Mouse (Mus musculus) limb, embryonic 14.5 days (tissue): Measurements from ENCODE around the gene Srebf2. TPM values are rescaled to one million over a fixed set of nuclear protein-coding genes. Genes with fewer than 3 reads are reported as not detected.

ENCODE experiments used
- ATAC-seq: fragments of 200-750 bp; cut with Nextera tagmentation; 2 replicates; pipeline ENCODE4 v1.8.0; 2017; ENCODE audit warnings: low read depth, moderate number of reproducible peaks, moderate TSS enrichment; ENCODE audit not compliant: low FRiP score
- DNase-seq: peaks from one replicate; pipeline ENCODE4 v3.0.0-alpha.2; 2015; ENCODE audit warnings: low spot score
- H3K27ac ChIP-seq: fragments of 300-500 bp; sonication (generic); replicated peaks from 2 replicates; pipeline ENCODE4 v1.5.1; 2014; ENCODE audit warnings: low read depth, mild to moderate bottlenecking, low read length, moderate library complexity, mixed read lengths
- H3K27me3 ChIP-seq: fragments of 300-500 bp; sonication (generic); 2 replicates; pipeline ENCODE4 v1.6.1; 2014; ENCODE audit warnings: low read length, mixed read lengths; ENCODE audit not compliant: control insufficient read depth, insufficient read depth
- H3K36me3 ChIP-seq: fragments of 300-500 bp; sonication (generic); 2 replicates; pipeline ENCODE4 v1.6.1; 2014; ENCODE audit warnings: mild to moderate bottlenecking, low read length, moderate library complexity, mixed read lengths; ENCODE audit not compliant: control insufficient read depth, insufficient read depth
- H3K4me1 ChIP-seq: fragments of 300-500 bp; sonication (generic); 2 replicates; pipeline ENCODE4 v1.6.1; 2014; ENCODE audit warnings: antibody characterized with exemption, low read length, mixed read lengths; ENCODE audit not compliant: control insufficient read depth, insufficient read depth
- H3K4me2 ChIP-seq: fragments of 300-500 bp; sonication (generic); replicated peaks from 2 replicates; pipeline ENCODE4 v1.6.1; 2014; ENCODE audit warnings: low read depth, mild to moderate bottlenecking, low read length, moderate library complexity; ENCODE audit not compliant: severe bottlenecking
- H3K4me3 ChIP-seq: fragments of 300-500 bp; sonication (generic); replicated peaks from 2 replicates; pipeline ENCODE4 v1.5.1; 2014; ENCODE audit warnings: low read length
- H3K9ac ChIP-seq: fragments of 300-500 bp; sonication (generic); 2 replicates; pipeline ENCODE4 v1.6.1; 2014; ENCODE audit warnings: mild to moderate bottlenecking, low read depth, low read length, moderate library complexity; ENCODE audit not compliant: severe bottlenecking
- H3K9me3 ChIP-seq: fragments of 300-500 bp; sonication (generic); 2 replicates; pipeline ENCODE4 v1.6.1; 2016; ENCODE audit warnings: low read length; ENCODE audit not compliant: control insufficient read depth
- POLR2A ChIP-seq: fragments of 200-500 bp; IDR thresholded peaks from 2 replicates; pipeline ENCODE4 v1.8.0; 2012; ENCODE audit warnings: inconsistent platforms, mild to moderate bottlenecking, moderate library complexity, borderline replicate concordance; ENCODE audit not compliant: insufficient read depth, insufficient read length; ENCODE audit errors: extremely low read depth
- WGBS: fragments of 180-500 bp; shearing (Covaris S2); extraction: QIAGEN DNeasy Blood & Tissue Kit; methylation state at CpG from one replicate; pipeline ENCODE4 v1.1.7; 2014; 5-methylcytosine and 5-hydroxymethylcytosine counted together
- polyA plus RNA-seq, 2 experiments: library from polyadenylated mRNA; depleted of rRNA in 1 of 2; stranded (reverse) in 1 of 2; unstranded in 1 of 2; fragments of >200 nt; fragmentation: Nextera tagmentation in 1 of 2; extraction: Ambion mirVana in 1 of 2; gene quantifications; 2 replicates each; pipeline versions ENCODE4 v1.2.1 to v1.2.3; 2012 to 2014

Gene Srebf2
- polyA plus RNA-seq, 2 experiments: 122 to 131 TPM

DNA sequence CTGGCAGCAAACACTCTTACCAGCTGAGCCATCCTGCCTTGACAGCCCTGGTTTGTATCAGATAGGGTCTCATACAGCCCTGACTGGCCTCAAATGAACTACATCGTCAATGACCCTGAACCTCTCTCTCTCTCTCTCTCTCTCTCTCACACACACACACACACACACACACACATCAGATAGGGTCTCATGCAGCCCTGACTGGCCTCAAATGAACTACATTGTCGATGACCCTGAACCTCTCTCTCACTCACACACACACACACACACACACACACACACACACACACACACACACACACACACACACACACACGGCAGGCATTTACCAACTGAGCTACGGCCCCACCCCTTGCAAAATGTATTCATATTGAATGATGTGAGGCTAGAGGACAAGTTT is 84.1 kb downstream of the Srebf2 start:
- H3K9me3 ChIP-seq: no peaks in the 10 kb centered on the region
- H3K9ac ChIP-seq: no peak overlapping the region
- TF ChIP-seq POLR2A: no peak
- no peak overlapping the region for H3K27ac ChIP-seq
- H3K4me2 ChIP-seq: no peak overlapping the region
- 74% methylated on average over 4 of the region's 4 CpGs for WGBS
- H3K36me3 ChIP-seq: no peaks in the 10 kb centered on the region
- DNase-seq (no peak), ATAC-seq (no peak)
- H3K4me1 ChIP-seq: no peaks in the 10 kb centered on the region
- H3K27me3 ChIP-seq: no peaks in the 10 kb centered on the region
- H3K4me3 ChIP-seq: no peak overlapping the region

DNA sequence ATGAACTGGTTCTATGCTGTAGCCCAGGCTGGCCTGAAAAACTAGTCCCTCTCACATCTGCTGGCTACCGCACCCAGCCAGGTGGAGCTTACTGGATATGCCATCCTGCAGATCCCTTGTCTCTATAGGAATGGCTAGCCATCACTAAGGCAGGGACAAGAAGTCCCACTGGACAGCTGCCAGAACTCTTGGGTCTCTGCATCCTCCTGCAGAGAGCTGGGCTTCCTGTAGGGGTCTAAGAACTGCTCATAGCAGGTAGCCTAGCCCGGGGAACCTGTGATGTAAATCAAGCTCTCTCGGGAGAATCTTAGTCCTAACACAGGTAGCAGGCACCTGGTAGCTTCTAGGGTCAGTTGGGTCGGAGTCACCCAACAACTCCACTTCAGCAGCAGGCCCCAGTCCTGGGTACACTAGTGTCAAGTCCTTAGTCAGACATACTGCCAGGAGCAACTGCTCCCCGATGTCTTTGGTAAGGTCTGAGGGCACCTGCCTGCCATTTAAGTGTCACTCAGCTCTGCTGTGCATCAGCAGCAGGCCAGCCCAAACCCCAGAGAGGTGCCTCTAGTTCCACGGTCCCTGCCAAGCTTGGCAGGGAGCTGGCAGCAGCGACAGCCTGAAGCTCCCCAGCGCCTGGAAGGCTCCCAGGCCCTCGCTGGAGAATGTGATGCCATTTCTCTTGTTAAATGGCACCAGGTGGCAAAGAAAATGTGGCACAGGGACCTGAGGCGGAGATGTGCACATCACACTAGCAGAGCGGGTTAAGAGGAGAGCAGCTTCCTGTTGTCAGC is 84.8 kb downstream of the Srebf2 start:
- no peak for TF ChIP-seq POLR2A
- Histone ChIP-seq H3K27me3 (no peaks in the 10 kb centered on the region), H3K36me3 (no peaks in the 10 kb centered on the region), H3K4me2 (no peak overlapping the region), H3K9ac (no peak overlapping the region), H3K9me3 (no peaks in the 10 kb centered on the region), H3K4me1 (no peaks in the 10 kb centered on the region), H3K4me3 (no peak overlapping the region), H3K27ac (no peak overlapping the region)
- 61% methylated on average over 11 of the region's 11 CpGs for WGBS
- DNase-seq (peak; percentile 47), ATAC-seq (no peak)

DNA sequence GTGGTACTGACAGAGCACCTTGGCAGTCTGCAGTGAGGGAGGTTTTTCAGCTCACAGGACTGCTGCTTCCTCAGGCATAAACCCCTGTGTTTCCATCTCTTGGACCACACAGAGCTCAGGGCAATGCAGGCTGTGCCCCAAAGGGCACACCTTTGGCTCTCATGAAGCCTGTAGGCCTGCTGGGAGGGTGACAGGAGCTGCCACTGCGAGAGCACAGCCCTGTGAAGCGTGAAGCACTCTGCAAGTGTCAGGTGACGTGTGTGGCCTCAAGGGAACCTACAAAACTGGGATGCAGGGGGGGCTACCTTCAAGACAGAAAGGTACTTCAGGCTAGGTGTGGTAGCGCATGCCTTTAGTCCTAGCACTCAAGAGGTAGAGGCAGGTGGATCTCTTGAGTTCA is 85.7 kb downstream of the Srebf2 start:
- Histone ChIP-seq H3K36me3 (0 out of 2 replicates have a peak, but pooled peaks cover under 1% of the 10 kb centered on the region), H3K4me3 (no peak overlapping the region), H3K4me2 (no peak overlapping the region), H3K27ac (0 out of 2 replicates have a peak overlapping the region, but pooled peaks have one; percentile 16), H3K9ac (no peak overlapping the region), H3K27me3 (no peaks in the 10 kb centered on the region), H3K9me3 (no peaks in the 10 kb centered on the region), H3K4me1 (no peaks in the 10 kb centered on the region)
- ATAC-seq: no peak
- DNase-seq: no peak
- 73% methylated on average over 4 of the region's 4 CpGs for WGBS
- TF ChIP-seq POLR2A: no peak

DNA sequence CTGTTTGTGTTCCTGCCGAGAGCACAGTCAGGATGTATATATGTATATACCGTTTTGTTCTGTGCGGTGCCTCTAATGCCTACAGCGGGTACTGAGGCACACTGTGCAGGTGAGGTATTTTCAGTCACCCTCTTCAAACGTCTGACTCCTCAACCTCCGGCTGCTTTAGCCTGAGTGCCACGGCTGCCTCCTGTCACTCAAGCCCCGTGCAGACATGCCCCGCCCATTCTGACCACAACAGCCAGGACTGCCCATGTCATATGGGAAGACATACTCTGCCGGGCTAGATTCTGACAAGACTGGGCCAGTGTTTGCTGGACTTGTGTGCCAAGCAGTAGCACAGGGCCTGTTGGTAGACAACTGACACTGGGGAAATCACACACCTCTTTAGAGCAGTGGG is 88.7 kb downstream of the Srebf2 start:
- Histone ChIP-seq H3K9ac (no peak overlapping the region), H3K4me1 (no peaks in the 10 kb centered on the region), H3K27me3 (no peaks in the 10 kb centered on the region), H3K4me2 (no peak overlapping the region), H3K27ac (no peak overlapping the region), H3K4me3 (no peak overlapping the region), H3K9me3 (no peaks in the 10 kb centered on the region), H3K36me3 (peaks cover 18% of the 10 kb centered on the region)
- DNase-seq: no peak
- WGBS: 77% methylated on average over 10 of the region's 10 CpGs
- no peak for TF ChIP-seq POLR2A
- ATAC-seq: no peak

DNA sequence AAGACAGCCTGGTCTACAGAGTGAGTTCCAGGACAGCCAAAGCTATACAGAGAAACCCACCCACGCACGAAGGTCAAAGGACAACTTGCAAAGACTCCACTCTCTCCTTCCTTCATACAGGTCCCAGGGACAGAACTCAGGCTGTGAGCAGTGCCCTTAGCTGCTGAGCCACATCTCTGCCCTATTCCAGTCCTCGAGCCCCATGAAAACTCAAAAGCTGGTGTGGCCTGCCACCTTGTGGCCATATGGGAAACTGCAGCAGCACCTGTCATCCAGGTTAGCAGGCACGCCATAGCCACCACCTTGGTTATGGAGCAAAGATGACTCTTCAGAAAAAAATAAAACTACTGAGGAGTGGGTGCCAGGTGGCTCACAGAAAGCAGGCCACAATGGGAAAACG is 89.6 kb downstream of the Srebf2 start:
- H3K36me3 ChIP-seq: peaks cover 18% of the 10 kb centered on the region
- no peak overlapping the region for H3K4me3 ChIP-seq
- WGBS: 10% methylated on average over 5 of the region's 5 CpGs
- ATAC-seq (peak; percentile 71), DNase-seq (peak; percentile 73)
- no peaks in the 10 kb centered on the region for H3K4me1 ChIP-seq
- no peak overlapping the region for H3K9ac ChIP-seq
- TF ChIP-seq POLR2A: no peak
- no peaks in the 10 kb centered on the region for H3K27me3 ChIP-seq
- no peak overlapping the region for H3K27ac ChIP-seq
- no peaks in the 10 kb centered on the region for H3K9me3 ChIP-seq
- no peak overlapping the region for H3K4me2 ChIP-seq
